Mouse (Mus musculus): ENCODE results near the gene Mllt6.

Gene Mllt6

DNA sequence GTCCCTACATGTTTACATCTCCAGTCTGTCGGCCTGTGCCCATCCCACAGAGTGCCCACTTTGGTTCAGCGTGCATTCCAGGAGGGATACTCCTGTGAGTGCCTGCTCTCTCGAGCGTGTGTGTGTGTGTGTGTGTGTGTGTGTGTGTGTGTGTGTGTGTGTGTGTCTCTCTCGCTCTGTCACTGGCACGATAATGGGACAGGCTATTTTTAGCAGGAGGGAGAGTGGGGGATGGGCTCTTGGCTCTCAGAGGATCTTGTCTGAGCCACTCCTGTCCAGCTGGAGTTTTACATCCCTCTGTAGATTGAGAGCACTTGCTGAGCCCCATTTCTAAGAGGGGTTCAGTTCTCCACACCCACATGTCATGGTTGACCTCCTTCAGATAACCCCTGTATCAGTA is 6.6 kb downstream of the Mllt6 start:
- peak; percentile 58 to 65 for DNase-seq

GRCm38 (mm10) chr11:97670234-97671176 is 7.3 kb downstream of the Mllt6 start:
- DNase-seq = no peak

GRCm38 (mm10) chr11:97671177-97671527 is 7.9 kb downstream of the Mllt6 start:
- no peak for DNase-seq

- no peak for DNase-seq
These were observed 9.9 kb downstream of the Mllt6 start for GRCm38 (mm10) chr11:97673148-97673547.

- no peak for DNase-seq
These were observed 13.0 kb downstream of the Mllt6 start for GRCm38 (mm10) chr11:97676050-97676754.

GRCm38 (mm10) chr11:97677381-97677780 is 14.2 kb downstream of the Mllt6 start:
- no peak for DNase-seq

- DNase-seq = no peak
These were observed 14.6 kb downstream of the Mllt6 start for GRCm38 (mm10) chr11:97677842-97678241.

DNA sequence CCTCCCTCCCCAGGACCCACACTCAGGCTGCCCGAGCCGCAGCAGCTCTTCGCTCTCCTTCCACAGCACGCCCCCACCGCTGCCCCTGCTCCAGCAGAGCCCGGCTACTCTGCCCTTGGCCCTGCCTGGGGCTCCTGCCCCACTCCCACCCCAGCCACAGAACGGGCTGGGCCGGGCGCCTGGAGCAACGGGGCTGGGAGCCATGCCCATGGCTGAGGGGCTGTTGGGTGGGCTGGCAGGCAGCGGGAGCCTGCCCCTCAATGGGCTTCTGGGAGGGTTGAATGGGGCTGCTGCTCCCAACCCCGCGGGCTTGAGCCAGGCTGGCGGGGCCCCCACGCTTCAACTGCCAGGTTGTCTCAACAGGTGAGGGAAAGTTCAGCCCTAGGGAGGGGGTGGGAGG is 15.1 kb downstream of the Mllt6 start:
- no peak for DNase-seq

GRCm38 (mm10) chr11:97680430-97680829 is 17.2 kb downstream of the Mllt6 start:
- DNase-seq = no peak

DNA sequence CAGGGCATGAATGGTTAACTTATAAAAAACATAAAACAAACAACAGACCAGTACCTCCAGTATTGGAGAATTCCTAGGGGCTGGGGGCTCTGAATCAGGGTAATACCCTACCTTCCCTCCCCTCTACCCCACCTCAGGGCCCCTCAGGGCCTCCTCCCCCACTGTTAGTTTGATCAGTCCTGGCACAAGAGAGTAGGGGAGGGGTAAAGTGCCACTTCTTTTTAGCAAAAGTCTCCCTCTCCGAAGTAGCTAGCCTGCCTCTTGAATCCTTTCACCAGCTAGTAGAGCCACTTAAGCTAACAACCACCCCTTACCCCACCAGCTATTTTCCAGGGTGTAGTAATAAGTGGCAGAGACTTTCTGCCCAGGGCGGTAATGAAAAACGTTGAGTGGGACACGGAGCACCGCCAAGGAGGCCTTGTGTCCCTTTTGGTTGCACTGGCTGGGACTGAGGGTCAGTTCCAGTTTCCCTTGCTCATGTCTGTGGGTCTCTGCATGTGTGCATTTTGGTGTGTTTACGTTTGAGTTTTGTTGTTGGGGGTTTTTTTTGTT is 19.4 kb downstream of the Mllt6 start:
- no peak for DNase-seq

DNA sequence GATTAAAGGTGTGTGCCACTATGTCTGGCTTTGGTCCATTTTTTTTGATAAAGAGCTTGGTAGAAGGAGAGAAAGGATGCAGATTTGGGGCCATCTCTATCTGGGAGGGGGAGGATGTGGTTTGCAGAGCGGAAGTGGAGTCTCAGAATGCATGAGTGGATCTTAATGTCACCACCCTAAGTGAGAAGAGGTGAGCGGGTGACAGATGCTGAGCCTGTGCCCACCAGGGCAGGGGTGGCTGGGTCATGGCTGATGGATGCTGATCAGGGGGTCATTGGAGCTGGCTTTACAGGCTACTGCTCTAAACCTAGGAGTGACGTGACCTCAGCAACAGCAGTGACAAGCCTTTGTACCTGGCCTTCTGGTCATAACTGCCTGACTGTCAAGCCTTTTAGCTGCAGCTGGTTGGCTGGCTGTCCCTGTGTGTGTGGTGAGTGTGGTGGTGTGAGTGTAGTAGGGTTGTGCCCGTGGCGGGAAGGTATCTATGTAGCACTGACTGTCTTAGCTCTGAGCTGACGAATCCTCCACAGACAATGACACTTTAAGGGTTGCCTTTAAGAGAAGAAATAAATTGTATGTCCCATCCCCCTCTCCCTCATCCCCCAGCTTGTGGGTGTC is 21.0 kb downstream of the Mllt6 start:
- no peak for DNase-seq

DNA sequence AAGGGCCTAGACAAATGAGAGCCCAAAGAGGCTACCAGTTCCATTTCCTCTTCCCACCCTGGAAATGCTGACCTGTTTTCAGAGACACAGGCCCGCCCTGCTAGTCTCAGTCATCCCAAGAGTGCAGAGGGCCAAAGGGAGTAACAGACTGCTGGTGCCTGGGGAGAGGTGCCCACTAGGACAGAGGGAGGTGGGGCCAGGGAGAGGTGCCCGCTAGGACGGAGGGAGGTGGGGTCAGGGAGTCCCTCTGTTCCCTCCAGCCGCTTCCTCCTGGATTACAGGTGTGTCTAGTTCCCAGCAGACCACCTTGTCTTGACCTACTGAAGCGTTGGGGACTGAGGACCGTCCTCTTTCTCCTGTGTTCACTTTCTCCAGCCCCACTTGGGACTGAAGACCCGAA is 21.6 kb downstream of the Mllt6 start:
- DNase-seq = no peak

DNA sequence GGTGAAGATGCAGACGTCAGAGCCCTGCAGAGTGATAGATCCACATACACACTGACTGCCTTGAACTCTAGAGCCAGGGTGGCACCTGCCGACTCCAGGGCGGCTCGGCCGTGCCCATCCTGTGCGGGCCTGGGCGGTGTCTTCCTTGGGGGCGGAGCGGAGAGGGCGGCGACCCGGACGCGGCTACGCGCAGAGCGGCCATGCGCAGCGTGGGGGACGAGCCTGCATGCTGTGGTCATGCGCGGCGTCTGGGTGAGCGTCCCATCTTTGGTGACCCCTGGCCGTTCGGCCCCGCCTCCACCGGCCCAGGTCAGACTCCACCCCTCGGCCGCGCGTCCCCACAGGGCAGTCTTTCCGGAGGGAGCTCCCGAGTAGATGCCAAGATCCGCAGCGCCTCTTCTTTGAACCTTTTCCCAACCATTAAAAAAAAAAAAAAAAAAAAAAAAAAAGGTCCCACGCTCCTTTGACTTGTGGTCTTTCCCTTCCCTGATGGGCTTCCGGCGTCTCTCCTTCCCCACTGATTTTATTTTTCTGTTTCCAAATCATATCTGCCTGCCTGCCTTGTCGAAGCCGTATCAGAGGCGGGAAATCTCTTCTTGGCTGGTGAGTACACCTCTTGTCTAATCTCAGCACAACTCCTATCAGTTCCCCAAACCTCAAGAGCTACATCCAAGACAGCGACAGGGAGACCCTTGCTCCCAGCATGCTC is 22.6 kb downstream of the Mllt6 start, which contains the start of gene Cisd3:
Gene Cisd3 (plus strand): TSS at position 214 of the 709 bp plus-strand sequence.
- peak; percentile 90 to 95 for DNase-seq

GRCm38 (mm10) chr11:97686322-97686908 is 23.2 kb downstream of the Mllt6 start:
- no peak for DNase-seq

GRCm38 (mm10) chr11:97687061-97687460 is 23.8 kb downstream of the Mllt6 start:
- no peak for DNase-seq

GRCm38 (mm10) chr11:97689861-97690260 is 26.6 kb downstream of the Mllt6 start:
- DNase-seq = peak; percentile 60 to 65

DNA sequence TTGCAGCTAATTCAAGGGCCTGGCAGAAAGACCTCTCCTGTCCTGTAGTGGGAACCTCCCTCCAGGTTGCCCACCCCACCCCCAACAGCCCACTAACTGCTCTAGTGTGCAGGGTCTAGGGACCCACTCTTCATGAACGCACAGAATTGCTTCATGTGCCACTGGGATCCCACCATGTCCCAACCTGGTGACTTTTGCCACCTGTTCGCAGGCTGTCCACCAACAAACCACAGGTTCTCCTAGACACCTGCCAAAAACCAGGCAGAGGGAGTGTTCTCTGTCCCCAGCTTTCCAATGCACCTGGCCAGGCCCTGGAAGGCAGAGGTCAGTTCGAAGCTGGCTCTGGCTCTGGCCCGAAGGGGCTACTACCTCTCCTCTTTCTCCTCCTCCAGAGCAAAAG is 31.2 kb downstream of the Mllt6 start:
- DNase-seq = no peak

- peak in 1 of 2 experiments; percentile 44 for DNase-seq
These were observed 31.9 kb downstream of the Mllt6 start for GRCm38 (mm10) chr11:97694921-97695711.

- no peak for DNase-seq
These were observed 32.6 kb downstream of the Mllt6 start for GRCm38 (mm10) chr11:97695712-97696401.

- DNase-seq = no peak
These were observed 33.5 kb downstream of the Mllt6 start for GRCm38 (mm10) chr11:97696669-97697068.

All from cerebellum, postnatal 36 days (tissue).